Mouse (Mus musculus) CD4-positive, CD25-positive, alpha-beta regulatory T cell, adult 4 months (primary cell): ENCODE measurements at regions not wholly inside any gene's neighbourhood (a gene's known extent, or its start where the extent isn't known, plus 50 kb on each side); places are given as distances from the start of the nearest gene placed in this dataset.

Experiments used
- ATAC-seq: one replicate; pipeline ENCODE4 v1.8.0; 2017

DNA sequence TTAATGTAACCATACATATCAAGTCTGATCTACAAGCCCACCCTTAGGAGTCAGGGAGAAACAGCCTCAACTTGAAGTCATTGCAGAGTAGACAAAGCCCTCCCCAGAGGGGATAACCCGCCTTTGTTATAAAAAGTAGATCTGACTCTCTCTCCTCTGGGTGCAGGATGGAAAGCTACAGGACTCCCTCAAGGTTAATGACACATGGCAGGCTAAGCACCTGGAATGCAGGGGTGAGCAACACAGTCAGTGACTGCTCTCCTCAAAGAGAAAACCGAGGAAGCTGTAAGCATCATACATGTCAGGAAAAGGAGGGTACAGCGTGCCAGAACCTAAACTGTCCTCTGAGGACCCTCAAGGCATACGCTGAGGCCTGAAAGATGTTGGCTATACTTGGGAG is 177.1 kb downstream of the Mycn start:
- no peak for ATAC-seq

DNA sequence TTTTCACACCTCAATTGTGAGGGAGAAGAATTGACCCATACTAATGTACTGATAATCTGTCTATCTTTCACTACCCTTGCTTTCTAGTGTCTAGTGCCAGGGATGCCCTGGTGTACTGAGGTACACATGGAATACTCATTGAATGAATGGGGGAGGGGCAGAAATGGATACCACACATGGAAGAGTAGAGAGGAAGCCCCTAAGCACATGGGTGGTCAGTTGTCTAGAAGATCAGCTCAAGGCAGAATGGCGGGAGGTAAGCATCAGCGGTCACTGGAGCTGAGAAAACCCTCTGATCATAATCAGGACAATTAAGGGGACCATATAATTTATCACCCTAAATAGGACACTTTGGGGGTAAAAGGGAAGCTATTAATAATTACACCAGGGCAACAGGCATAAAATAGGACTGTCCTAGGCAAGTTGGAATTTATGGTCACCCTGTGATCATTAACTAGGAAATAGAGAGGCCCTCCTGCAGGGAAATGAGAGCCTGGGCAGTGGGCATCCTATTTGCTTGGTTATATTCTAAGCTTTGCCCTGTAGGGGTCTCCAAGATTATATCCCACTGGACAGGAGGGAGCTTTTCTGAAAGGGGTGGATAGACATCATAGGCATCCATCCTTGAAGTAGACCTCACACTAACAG is 185.3 kb downstream of the Mycn start:
- ATAC-seq: no peak

DNA sequence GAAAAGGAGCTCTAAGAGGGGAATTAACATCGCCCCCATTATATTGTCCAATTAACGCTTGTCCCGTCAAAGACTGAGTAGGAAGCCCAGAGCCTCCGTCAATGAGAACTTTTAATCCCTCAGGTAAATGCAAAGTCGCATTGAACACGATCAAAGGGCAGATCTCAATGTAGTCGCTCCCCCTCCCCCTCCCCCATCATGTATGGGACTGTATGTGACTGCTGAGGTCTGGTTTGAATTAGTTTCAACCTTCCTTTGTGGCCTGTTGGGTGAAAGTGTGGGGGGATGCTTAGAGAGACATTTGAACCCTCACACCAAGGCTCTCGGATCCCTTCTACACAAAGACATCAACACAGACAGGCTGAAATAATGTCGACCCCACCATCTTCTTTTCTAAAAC is 187.9 kb downstream of the Mycn start:
- no peak for ATAC-seq

DNA sequence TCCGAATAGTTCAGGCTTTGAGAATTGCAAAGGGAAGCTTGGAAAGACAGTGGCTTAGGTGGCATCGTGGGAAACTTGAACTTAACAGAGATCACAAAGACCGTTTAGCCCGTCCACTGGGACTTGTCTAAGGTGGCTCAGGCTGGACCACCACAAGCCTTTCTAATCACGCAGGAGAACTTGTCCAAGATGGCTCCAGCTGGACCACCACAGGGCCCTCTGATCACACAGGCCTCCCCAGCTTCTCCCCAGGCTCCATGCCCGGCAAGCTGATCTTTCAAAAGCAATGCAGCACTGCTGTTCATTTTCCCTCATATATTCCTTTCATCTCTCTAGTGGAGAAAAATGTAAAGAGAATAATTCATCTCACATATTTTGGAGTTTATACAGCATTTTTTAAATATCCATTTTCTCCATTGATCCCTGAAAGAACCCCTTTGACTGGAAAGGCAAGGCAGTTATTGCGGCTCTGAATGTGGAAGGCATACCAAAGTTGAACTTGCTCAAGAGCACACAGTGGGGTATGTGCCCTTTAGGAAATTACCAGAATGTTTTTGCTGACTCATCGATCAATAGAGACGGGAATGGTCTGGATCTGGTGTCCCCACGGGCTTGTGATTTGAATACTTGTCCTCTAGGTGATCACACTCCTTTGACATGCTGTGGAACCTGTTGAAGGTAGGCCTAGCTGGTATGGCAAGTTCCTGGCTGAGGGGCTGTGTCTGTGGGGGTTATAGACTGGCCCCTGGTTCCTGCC is 189.9 kb downstream of the Mycn start:
- no peak for ATAC-seq

DNA sequence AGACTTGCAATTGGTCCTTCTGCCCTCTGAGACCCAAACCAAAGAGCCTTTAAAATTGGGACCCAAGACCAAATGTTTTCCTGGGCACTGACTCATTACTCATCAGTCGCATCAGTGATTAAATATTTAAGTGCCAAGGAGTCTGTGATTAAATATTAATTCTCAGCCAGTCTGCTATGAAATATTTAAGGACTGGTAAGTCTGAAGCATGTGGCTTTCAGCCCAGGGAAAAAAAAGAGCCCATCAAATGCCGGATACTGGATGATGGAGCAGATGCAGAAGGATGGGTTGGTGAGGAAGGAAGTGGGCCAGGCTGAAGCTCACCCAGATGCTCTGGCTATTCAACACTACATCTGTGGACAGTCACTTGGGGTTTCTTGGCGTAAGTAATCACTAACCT is 192.0 kb downstream of the Mycn start:
- ATAC-seq: no peak

DNA sequence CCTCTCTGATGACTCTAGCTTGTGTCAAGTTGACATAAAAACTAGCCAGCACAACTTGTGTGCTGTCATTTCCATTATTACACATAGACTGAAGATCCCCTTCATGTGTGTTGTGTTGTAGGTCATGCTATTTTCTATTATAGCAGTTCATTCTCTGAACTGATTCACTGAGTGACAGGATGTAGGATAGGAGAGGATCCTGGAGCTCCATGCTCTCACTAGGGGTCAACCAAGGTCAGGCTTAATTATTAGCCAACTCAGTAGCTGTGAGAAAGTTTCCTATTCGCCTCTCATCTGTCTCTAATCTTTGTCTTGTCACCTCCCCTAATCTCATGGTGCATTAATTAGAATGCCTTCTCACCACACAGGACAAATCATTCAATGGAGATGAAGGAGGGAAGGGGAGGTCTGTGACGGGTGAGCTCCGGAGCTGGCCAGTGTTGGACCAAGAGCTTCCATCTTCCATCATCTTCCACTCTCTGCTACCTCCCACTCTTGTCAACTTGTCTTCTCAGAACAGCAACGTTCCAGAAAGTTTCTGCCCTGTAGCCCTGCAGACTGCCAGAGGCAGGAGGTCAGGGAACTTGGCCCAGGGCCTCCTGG is 194.8 kb downstream of the Mycn start:
- no peak for ATAC-seq

DNA sequence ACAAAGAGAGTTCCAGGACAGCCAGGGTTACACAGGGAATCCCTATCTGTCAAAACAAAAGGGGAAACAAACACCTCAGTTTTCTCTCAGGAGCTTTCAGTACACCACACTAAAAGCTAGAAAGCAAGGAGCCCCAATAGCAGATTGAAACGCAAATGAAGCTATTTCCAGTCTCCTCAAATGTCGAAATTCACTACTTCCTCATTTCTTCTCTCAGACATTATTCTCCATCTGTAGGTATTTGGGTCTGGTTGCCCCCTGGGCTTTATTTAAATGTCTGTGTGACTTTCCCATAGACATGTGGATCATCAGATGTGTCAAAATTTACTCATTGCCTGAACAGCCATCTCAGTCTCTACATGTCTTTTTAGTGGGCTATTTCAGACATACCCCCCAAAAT is 197.2 kb downstream of the Mycn start:
- no peak for ATAC-seq

DNA sequence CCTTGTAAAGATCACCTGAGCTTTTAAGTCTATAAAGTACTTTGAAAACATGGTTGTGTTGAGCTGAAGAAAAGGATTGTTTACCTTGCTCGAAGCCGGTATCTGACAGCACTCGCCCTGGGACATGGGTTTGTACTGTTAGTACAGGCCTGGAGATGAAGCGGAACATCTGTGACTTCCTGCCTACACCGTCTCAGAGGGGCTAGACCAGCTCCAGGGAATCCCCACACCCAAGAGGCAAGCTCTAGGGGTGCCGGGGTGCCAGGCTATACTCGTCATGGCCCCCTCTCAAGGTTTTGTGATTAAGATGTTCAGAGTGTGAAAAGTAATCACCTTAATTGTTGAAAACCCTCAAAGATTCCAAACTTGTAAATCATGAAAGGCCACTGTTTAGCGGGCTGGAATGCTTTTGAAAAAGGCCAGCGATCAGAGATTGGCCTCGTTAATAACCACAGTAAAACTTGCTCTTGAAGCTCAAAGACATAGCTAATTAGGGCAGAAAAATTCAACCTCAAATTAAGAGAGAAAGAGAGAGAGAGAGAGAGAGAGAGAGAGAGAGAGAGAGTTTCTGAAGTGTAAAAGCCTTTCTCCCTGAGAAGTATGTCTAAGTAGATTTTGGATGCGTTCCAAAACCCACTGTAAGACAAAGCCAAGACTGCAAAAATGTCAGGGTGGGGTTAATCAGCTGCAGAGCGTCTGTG is 202.9 kb downstream of the Mycn start:
- no peak for ATAC-seq

DNA sequence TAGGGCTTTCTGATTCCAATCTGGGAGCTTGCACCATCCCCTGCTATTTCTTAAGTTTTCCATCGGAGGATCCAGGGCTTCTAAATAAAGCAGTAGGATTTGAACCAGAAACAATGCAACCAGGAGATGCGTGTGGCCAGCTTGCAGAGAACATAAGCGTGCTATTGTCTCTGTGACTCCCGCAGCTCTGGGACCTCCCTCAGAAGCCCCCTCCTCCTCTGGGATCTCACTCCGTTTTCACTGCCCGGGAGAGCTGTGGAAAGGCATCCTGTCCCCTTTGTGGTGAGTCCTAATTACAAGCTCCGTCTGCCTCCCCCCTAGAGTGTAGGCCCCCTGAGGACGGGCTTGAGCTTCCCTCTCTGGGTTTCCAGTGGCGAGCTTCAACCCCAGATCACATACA is 215.9 kb downstream of the Mycn start:
- no peak for ATAC-seq

DNA sequence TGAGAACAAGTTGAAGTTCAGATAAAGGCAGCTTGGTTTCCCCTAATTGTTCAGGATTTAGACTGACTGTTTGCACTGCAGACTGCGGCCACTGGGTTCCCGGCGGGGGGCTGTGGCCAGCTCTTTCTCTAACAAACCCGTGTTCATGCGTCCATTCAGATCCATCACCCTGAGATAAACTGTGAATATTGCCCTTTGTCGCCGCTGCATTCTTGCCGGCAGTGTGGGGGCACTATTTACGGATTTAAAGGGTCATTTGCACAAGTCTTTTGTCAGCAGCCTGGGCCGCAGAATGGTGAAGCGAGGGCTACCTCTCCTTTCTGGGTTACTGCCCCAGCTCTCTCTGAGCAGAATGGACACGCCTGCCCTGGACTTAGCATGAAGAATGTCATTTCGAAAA is 216.6 kb downstream of the Mycn start:
- ATAC-seq: no peak

DNA sequence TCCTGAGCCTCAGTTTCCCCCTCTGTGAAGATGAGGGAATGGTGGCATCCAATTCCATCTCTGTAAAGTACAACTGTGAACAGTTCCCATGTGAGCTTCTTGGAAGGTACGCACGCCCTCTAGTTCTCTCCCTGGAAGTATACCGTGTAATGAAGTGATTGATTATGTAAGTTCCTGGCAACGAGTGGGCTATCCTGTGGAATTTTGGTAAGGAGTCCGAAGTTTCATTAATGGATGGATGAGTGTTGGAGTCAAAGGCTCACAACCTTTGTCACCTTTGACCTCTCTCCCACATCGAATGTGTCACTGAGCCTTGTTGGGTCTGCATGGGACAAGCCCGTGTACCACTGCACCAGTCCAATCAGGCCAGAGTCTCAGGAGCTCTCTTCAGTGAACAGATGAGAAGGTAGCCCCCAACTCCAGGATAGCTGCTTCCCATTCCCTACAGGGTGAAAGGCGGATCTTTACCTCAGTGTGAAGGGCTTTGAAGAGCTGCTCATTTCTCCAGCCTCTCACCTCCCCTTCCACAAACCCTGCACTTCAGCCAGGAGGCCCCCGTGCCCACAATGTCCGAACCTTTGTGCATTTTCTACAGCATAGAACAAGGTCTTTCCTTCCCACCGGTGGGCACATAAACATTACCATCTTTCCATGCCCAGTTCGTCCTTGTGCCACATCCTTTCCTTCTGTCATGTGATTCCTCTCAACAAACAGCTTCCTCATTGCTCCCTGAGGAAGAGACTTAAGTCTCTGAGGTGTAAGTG is 217.8 kb downstream of the Mycn start:
- no peak for ATAC-seq

DNA sequence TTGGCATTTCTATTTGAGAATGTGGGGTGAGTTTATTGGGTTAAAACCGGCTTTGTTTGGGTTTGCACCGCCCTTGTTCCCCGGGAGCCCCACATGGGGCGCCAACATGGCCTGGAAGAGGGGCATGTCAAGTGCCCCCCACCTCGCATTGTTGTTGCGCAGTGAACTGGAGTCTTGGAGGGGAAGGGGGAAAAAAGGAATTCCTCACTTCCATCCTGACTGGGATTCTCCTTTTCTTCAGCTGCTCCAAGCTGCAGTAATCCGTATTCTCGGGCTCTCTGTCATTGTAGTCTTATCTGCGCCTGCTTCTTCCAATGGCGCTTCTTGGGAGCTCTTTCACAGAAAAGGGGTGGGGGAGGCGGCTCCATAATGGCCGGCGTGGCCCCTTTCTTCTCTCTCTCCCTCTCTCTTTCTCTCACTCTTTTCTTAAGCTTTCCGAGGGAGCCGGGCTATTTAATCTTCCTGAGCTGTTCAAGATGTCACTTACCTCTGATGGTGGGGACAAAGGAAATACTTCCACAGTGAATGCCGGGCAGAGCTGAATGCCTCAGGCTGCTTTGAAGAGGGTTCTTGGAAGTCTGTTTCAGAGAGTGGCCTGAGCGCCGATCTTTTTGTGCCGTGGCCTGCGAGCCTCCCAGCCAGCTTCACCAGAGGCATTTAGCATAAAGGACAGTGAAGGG is 218.6 kb downstream of the Mycn start:
- ATAC-seq: no peak

DNA sequence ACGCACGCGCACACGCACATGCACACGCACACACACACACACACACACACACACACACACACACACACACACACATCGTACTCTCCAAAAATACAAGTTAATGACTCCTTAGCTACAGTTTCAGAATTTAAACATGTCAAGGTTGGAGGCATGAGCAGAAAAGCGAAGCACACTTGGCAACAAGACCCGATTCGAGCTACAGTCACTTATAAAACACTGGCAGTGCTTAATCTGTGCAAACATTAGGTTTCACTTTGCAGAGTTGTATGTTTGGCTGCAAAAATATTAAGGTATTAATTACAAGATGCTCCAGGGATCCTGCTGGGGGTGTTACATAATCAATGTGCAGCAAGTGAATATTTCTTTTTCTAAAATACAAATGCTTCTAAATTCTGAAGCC is 225.0 kb downstream of the Mycn start:
- no peak for ATAC-seq

DNA sequence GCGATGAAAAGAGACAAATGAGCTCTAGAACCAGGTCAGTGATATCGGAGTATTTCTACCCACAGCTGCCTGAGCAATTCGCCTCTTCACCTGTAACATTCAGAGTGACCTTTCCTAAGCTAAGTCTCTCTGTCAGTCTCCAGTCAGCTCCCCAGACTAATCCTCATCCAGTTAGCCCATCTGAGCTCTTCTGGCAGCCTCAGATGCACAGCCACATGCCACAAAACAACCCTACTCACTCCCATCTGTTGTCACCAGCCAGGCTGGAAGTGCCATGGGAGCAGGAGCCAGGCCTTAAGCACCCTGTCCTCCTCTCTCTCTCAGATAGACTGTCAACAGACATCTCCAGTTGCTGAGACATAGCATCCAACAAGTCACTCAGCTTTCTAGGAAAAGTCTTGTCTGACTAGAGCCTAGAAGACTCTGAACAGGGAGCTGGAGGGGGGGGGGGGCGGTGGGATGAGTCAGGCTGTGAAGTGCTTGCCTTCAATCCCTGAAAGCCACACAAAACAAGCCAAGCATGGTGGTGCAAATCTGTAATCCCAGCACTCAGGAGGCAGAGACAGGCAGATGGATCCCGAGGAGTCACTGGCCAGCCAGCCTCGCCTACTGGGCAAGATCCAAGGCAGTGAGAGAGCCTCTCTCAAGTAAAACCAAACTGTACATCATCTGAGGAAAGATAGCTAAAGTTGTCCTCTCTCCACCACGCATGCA is 225.6 kb downstream of the Mycn start:
- ATAC-seq: no peak

DNA sequence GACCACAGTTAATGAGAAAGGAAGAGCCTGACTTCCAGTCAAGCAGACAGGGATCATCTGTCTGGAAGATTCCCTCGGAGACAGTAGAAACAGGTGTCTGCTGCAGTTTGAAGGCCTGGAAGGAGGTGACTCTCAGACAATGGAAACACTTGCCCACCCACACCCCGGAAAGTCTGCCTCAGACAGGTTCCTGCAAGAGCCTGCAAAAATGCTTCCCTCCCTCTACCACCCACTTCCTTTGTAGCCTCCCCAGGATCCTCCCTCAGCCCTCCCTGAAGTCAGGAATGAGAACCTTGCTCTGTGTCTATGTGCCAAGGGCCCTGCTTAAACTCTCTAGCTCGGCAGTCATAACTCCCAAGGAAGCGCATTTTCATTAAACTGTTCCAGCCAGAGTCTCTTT is 226.2 kb downstream of the Mycn start:
- ATAC-seq: no peak

DNA sequence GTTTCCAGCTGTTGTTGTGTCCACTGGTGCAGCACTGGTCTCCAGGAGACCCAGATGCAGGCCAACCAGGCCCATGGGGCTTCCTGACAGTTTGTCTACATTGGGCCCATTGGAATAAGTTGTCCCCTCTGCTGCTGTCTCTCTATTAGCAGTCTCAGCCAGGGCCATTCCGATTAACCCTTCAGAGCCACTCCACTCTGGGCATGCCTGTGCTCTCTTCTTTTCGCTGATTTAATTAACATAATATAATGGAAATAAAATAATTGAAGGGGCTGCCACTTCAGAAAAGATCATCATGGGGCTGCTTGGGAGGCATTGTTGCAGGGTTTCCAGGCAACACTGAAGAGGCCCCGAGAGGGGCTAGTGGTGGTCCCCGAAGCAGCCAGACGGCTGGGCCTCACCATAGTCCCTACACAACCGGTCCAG is 231.5 kb downstream of the Mycn start:
- no peak for ATAC-seq

DNA sequence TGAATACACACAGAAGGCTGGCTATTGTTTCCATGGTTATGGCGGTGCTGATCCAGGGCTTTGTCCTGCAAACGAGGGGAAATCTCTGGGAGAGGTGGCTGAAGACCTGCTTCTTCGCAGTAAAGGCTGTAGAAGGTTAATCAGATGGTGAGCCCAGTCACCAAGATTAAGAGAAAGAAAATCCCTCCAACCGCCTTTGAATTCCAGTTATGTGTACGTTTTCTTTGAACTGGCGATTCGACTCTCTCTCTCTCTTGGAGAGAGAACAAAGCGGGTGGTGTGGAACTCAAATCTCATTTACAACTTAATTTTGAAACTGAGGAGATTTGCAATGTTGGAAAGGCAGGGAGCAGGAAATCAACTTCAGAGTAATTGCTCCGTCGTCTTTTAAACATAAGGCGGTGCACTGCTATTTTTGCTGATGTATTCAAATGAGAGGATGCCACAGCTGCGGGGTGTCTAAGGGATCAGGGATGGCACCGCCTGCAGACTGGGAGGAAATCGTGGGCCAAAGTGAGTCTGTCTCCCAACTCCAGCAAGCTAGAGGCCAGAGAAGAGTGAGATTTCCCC is 232.7 kb downstream of the Mycn start:
- ATAC-seq: no peak

DNA sequence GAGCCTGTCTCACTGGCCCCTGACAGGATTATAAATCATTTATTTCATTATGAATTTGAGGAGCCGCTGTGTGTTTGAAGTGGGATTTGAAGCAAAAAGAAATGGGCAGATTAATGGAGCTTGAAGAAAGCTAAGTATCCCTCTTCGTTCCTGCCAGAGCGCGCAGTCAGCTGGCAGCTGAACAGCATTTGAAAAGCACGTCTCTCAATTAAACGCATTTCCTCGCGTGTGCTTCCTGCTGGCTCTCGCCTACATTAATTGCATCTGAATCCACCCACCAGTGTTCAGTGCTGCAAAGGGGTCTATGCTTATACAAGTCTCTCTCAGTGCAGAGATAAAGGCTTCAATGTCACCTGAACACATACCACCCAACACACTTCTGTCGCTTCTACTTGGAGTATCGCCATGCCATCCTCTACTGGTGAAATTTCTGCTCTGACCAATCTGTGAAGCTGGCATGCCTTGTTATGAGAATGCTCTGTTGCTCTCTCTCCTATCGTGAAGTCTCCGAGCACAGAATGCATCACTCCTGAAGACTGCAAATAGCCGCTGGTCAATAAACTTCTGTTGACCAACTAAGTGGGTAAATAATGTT is 235.3 kb downstream of the Mycn start:
- ATAC-seq: no peak

DNA sequence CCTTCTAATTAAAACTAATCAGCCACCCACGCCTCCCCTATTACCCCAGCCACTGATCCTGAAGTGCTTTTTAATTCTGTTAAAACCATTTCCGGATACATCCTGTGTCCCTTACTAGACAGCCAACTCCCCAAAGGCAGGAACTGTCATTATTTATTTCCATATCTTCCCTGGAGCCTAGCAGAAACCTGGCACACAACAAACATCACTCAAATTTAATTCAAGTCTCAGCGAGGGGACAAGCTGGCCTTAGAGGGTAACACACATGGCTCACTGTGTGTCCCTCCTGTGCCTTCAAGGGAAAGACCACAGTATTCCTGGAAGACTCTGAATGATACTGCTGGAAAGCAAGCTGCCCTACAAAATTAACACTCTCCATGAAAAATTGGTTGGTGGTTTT is 240.0 kb downstream of the Mycn start:
- ATAC-seq: no peak

DNA sequence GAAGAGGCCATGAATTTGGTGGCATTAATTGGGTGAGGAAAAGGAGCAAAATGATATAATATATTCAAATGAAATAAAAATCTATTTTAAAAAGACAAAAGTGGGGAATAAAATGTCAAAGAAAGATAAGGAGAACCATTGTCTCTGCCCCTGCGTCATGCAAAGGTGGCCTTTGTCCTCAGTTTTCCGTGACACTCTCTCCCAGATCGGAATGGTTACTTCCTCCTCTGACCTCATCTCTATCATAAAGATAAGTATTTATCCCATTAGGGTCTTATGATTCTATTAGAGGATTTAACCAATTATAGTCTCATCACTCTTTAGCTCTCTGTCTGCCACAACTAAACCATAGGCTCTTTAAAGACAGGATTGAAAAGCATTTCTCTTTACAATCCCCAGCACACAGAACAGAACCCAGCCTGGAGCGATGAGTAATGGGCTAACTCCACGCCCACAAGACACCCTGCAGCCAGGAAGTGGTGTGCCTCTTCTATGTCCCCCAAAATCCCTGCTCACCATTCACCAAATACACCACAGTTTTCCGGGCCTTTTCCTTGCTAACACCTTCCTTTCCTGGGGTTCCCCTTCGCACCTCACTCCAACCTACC is 240.6 kb downstream of the Mycn start:
- ATAC-seq: no peak
